Mouse (Mus musculus) testis, adult 10 weeks (tissue): ENCODE data around the gene Rab11a. TPM values are rescaled to one million over a fixed set of nuclear protein-coding genes. Genes with fewer than 3 reads are reported as not detected.

ENCODE experiments used
- polyA plus RNA-seq: library from polyadenylated mRNA; stranded (reverse); fragments of 350-450 nt; fragmentation: Illumina TruSeq; extraction: RNeasy Lipid Tissue Mini Kit (QIAGEN cat#74804); gene quantifications from one replicate; pipeline ENCODE4 v1.2.3, GENCODE M21; 2014; ENCODE audit warnings: low read depth, low replicate concordance

The Rab11a gene
- polyA plus RNA-seq: 525 TPM

DNA sequence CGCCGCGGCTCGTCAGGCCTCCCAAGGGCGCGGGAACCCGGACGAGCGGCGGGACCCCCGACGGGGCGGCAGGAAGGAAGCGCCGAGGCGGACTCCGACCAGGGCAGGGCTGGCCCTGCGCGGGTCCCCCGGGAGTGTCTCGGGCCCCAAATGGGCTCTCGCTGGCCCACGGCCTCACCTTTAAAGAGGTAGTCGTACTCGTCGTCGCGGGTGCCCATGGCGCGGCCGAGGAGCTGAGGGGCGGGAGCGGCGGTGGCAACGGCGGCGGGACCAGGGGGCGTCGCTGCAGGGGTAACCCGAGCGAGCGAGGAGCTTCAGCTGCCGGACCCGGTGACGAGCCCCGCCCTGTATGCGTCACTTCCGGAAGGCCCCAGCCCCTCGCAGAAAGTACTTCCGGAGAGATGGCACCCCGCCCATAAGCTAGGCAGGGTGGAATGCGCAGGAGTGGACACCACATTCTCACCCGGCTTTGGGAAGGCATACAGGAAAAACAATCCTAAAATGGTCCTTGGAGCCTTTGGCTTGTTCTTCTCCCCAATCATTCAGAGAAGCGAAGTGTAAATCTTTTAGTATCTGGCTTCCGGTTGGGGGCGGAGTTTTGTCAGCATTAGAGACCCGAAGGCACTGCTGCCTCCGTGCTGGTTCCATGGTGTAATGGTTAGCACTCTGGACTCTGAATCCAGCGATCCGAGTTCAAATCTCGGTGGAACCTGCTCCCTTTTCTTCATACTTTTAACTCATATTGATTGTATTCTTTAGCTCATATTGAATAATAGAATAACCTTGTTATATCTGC is at the start of gene Rab11a:
Gene Rab11a, minus strand, starts transcription at position 353 of the 796 bp plus-strand sequence.

Other genes with a start within 250 kb of the Rab11a start
- gene Dennd4a, start 73.6 kb upstream of the Rab11a start, polyA plus RNA-seq: 30.1 TPM
- gene Slc24a1, start 213.8 kb upstream of the Rab11a start, polyA plus RNA-seq: 0.59 TPM
- 22.7 TPM for gene Ints14, start 223.1 kb upstream of the Rab11a start, polyA plus RNA-seq